Mouse (Mus musculus): ENCODE measurements around the gene Tmem212.
"Not testable (repeated sequence)": the region's sequence is repeated elsewhere in the genome, so short reads cannot be mapped to it uniquely, and the experiment has no call there.

Tmem212 gene

GRCm38 (mm10) chr3:27896318-27896892, at the start of gene Tmem212:
Gene Tmem212, minus strand, starts transcription at chr3:27896368.
- DNase-seq (ENCODE audit: extremely low spot score, low read depth, low spot score): no peak

- not testable (repeated sequence) for DNase-seq (ENCODE audit: extremely low spot score, low read depth, low spot score)
Measured at GRCm38 (mm10) chr3:27945397-27945796, 49.2 kb upstream of the Tmem212 start.

- no peak for DNase-seq (ENCODE audit: extremely low spot score, low read depth, low spot score)
Measured at GRCm38 (mm10) chr3:27942991-27943390, 46.8 kb upstream of the Tmem212 start.

GRCm38 (mm10) chr3:27941634-27942033, 45.5 kb upstream of the Tmem212 start:
- no peak for DNase-seq (ENCODE audit: extremely low spot score, low read depth, low spot score)

GRCm38 (mm10) chr3:27938381-27939323, 42.5 kb upstream of the Tmem212 start, which contains the start of gene Pld1:
Gene Pld1, plus strand, starts transcription at chr3:27938695.
- DNase-seq (ENCODE audit: extremely low spot score, low read depth, low spot score): no peak

GRCm38 (mm10) chr3:27937144-27938110, 41.3 kb upstream of the Tmem212 start:
- no peak for DNase-seq (ENCODE audit: extremely low spot score, low read depth, low spot score)

GRCm38 (mm10) chr3:27936731-27937130, 40.6 kb upstream of the Tmem212 start:
- DNase-seq (ENCODE audit: extremely low spot score, low read depth, low spot score): no peak

GRCm38 (mm10) chr3:27935644-27936043, 39.5 kb upstream of the Tmem212 start:
- DNase-seq (ENCODE audit: extremely low spot score, low read depth, low spot score): no peak

GRCm38 (mm10) chr3:27932391-27932790, 36.2 kb upstream of the Tmem212 start:
- DNase-seq (ENCODE audit: extremely low spot score, low read depth, low spot score): no peak

GRCm38 (mm10) chr3:27929219-27929618, 33.1 kb upstream of the Tmem212 start:
- no peak for DNase-seq (ENCODE audit: extremely low spot score, low read depth, low spot score)

- DNase-seq (ENCODE audit: extremely low spot score, low read depth, low spot score): no peak
Measured at GRCm38 (mm10) chr3:27924037-27924436, 27.9 kb upstream of the Tmem212 start.

- no peak for DNase-seq (ENCODE audit: extremely low spot score, low read depth, low spot score)
Measured at GRCm38 (mm10) chr3:27921268-27922020, 25.3 kb upstream of the Tmem212 start.

- no peak for DNase-seq (ENCODE audit: extremely low spot score, low read depth, low spot score)
Measured at GRCm38 (mm10) chr3:27918656-27919436, 22.7 kb upstream of the Tmem212 start.

GRCm38 (mm10) chr3:27909016-27909415, 12.8 kb upstream of the Tmem212 start:
- DNase-seq (ENCODE audit: extremely low spot score, low read depth, low spot score): no peak

- DNase-seq (ENCODE audit: extremely low spot score, low read depth, low spot score): no peak
Measured at GRCm38 (mm10) chr3:27908316-27908715, 12.1 kb upstream of the Tmem212 start.

- DNase-seq (ENCODE audit: extremely low spot score, low read depth, low spot score): no peak
Measured at GRCm38 (mm10) chr3:27907301-27907700, 11.1 kb upstream of the Tmem212 start.

GRCm38 (mm10) chr3:27906647-27907209, 10.6 kb upstream of the Tmem212 start:
- DNase-seq (ENCODE audit: extremely low spot score, low read depth, low spot score): no peak

- DNase-seq (ENCODE audit: extremely low spot score, low read depth, low spot score): no peak
Measured at GRCm38 (mm10) chr3:27904659-27905330, 8.6 kb upstream of the Tmem212 start.

- DNase-seq (ENCODE audit: extremely low spot score, low read depth, low spot score): no peak
Measured at GRCm38 (mm10) chr3:27901846-27902245, 5.7 kb upstream of the Tmem212 start.

All from hindlimb bud, embryonic 11.5 days (tissue).